Mouse (Mus musculus) embryonic facial prominence, embryonic 12.5 days (tissue): ENCODE measurements around the gene Cltb. TPM values are rescaled to one million over a fixed set of nuclear protein-coding genes. Genes with fewer than 3 reads are reported as not detected.
"Not testable (repeated sequence)": the region's sequence is repeated elsewhere in the genome, so short reads cannot be mapped to it uniquely, and the experiment has no call there.

Experiments
- ATAC-seq: fragments of 200-750 bp; cut with Nextera tagmentation; 2 replicates; pipeline ENCODE4 v1.8.0; 2017; ENCODE audit not compliant: insufficient number of reproducible peaks, insufficient read depth, low FRiP score, low TSS enrichment
- H3K27ac ChIP-seq: fragments of 300-500 bp; sonication (generic); 2 replicates; pipeline ENCODE4 v1.5.1; 2016; ENCODE audit warnings: mild to moderate bottlenecking
- H3K27me3 ChIP-seq: fragments of 300-500 bp; sonication (generic); 2 replicates; pipeline ENCODE4 v1.6.1; 2016; ENCODE audit warnings: mild to moderate bottlenecking, moderate library complexity
- H3K36me3 ChIP-seq: fragments of 300-500 bp; sonication (generic); 2 replicates; pipeline ENCODE4 v1.6.1; 2016; ENCODE audit warnings: mild to moderate bottlenecking
- H3K4me1 ChIP-seq: fragments of 300-500 bp; sonication (generic); 2 replicates; pipeline ENCODE4 v1.6.1; 2016
- H3K4me2 ChIP-seq: fragments of 300-500 bp; sonication (generic); replicated peaks from 2 replicates; pipeline ENCODE4 v1.6.1; 2016; ENCODE audit warnings: mild to moderate bottlenecking, moderate library complexity
- H3K4me3 ChIP-seq: fragments of 300-500 bp; sonication (generic); 2 replicates; pipeline ENCODE4 v1.5.1; 2016; ENCODE audit warnings: mild to moderate bottlenecking
- H3K9ac ChIP-seq: fragments of 300-500 bp; sonication (generic); 2 replicates; pipeline ENCODE4 v1.6.1; 2016; ENCODE audit warnings: mild to moderate bottlenecking, moderate library complexity
- H3K9me3 ChIP-seq: fragments of 300-500 bp; sonication (generic); 2 replicates; pipeline ENCODE4 v1.6.1; 2016; ENCODE audit warnings: mild to moderate bottlenecking, moderate library complexity
- WGBS: fragments of 180-500 bp; shearing (Covaris S2); methylation state at CpG from one replicate; pipeline ENCODE4 v1.1.7; 2016; 5-methylcytosine and 5-hydroxymethylcytosine counted together
- polyA plus RNA-seq: library from polyadenylated mRNA; unstranded; fragments of >200 nt; fragmentation: Nextera tagmentation; extraction: Ambion mirVana; gene quantifications from 2 replicates; pipeline ENCODE4 v1.2.1, GENCODE M21; 2016

The Cltb gene
- polyA plus RNA-seq = 27.5 and 28.0 TPM in 2 replicates

GRCm38 (mm10) chr13:54610972-54611754 lies at the start of gene Cltb:
Gene Cltb, minus strand, starts transcription at chr13:54611344.
- H3K36me3 ChIP-seq = no peaks in the 10 kb centered on the region
- peaks cover 15% of the 10 kb centered on the region; the same call in 1 of the 2 replicates for H3K27me3 ChIP-seq
- H3K4me3 ChIP-seq = peak within 1 kb of the TSS; percentile 59
- ATAC-seq = no peak
- 2% methylated on average over 66 of the region's 66 CpGs for WGBS
- no peaks in the 10 kb centered on the region for H3K9me3 ChIP-seq
- 0 out of 2 replicates have a peak, but pooled peaks cover 12% of the 10 kb centered on the region for H3K4me1 ChIP-seq
- H3K4me2 ChIP-seq = peak within 1 kb of the TSS; percentile 97
- H3K9ac ChIP-seq = peak within 1 kb of the TSS; percentile 73
- H3K27ac ChIP-seq = no peak within 1 kb of the TSS; the same call in 1 of the 2 replicates

- ATAC-seq = no peak
- H3K36me3 ChIP-seq = peaks cover 68% of the 10 kb centered on the region
- no peak overlapping the region for H3K4me3 ChIP-seq
- H3K27ac ChIP-seq = no peak overlapping the region
- H3K27me3 ChIP-seq = no peaks in the 10 kb centered on the region
- no peaks in the 10 kb centered on the region for H3K4me1 ChIP-seq
- no peaks in the 10 kb centered on the region for H3K9me3 ChIP-seq
- no peak overlapping the region for H3K9ac ChIP-seq
- H3K4me2 ChIP-seq = no peak overlapping the region
- WGBS = 48% methylated on average over 5 of the region's 5 CpGs
These were observed 49.7 kb upstream of the Cltb start for GRCm38 (mm10) chr13:54660877-54661276.

- H3K27ac ChIP-seq = no peak overlapping the region
- no peak for ATAC-seq
- no peak overlapping the region for H3K4me2 ChIP-seq
- H3K9me3 ChIP-seq = no peaks in the 10 kb centered on the region
- H3K27me3 ChIP-seq = no peaks in the 10 kb centered on the region
- no peak overlapping the region for H3K9ac ChIP-seq
- H3K36me3 ChIP-seq = peaks cover 96% of the 10 kb centered on the region
- H3K4me3 ChIP-seq = no peak overlapping the region
- H3K4me1 ChIP-seq = no peaks in the 10 kb centered on the region
- 92% methylated on average over 3 of the region's 3 CpGs for WGBS
These were observed 39.3 kb upstream of the Cltb start for GRCm38 (mm10) chr13:54650461-54650860.

GRCm38 (mm10) chr13:54635011-54635410 lies 23.9 kb upstream of the Cltb start:
- no peaks in the 10 kb centered on the region for H3K4me1 ChIP-seq
- no peak overlapping the region for H3K27ac ChIP-seq
- H3K9me3 ChIP-seq = no peaks in the 10 kb centered on the region
- H3K9ac ChIP-seq = no peak overlapping the region
- 97% methylated on average over 3 of the region's 3 CpGs for WGBS
- no peak overlapping the region for H3K4me2 ChIP-seq
- no peaks in the 10 kb centered on the region for H3K27me3 ChIP-seq
- no peak overlapping the region for H3K4me3 ChIP-seq
- ATAC-seq = no peak
- peaks cover 27% of the 10 kb centered on the region for H3K36me3 ChIP-seq

- ATAC-seq = no peak
- 0 out of 2 replicates have a peak, but pooled peaks cover 11% of the 10 kb centered on the region for H3K36me3 ChIP-seq
- WGBS = 75% methylated on average over 3 of the region's 3 CpGs
These were observed 21.7 kb upstream of the Cltb start for GRCm38 (mm10) chr13:54632731-54633277.

GRCm38 (mm10) chr13:54629128-54629527 lies 18.0 kb upstream of the Cltb start:
- Histone ChIP-seq H3K9me3 (no peaks in the 10 kb centered on the region), H3K27me3 (no peaks in the 10 kb centered on the region), H3K4me2 (no peak overlapping the region), H3K9ac (no peak overlapping the region), H3K36me3 (peaks cover 5% of the 10 kb centered on the region; the same call in 1 of the 2 replicates), H3K4me1 (0 out of 2 replicates have a peak, but pooled peaks cover 2% of the 10 kb centered on the region), H3K4me3 (no peak overlapping the region), H3K27ac (no peak overlapping the region)
- WGBS = 85% methylated on average over 4 of the region's 4 CpGs
- ATAC-seq = no peak

More at GRCm38 (mm10) chr13:54632731-54633277, 21.7 kb upstream of the Cltb start:
- Histone ChIP-seq H3K27ac (no peak overlapping the region), H3K4me1 (no peaks in the 10 kb centered on the region), H3K9ac (no peak overlapping the region), H3K4me3 (no peak overlapping the region), H3K9me3 (no peaks in the 10 kb centered on the region), H3K27me3 (no peaks in the 10 kb centered on the region), H3K4me2 (no peak overlapping the region)

- Histone ChIP-seq H3K27me3 (no peaks in the 10 kb centered on the region), H3K4me2 (peak overlapping the region; percentile 83), H3K4me3 (peak overlapping the region; percentile 98), H3K9ac (peak overlapping the region; percentile 92), H3K36me3 (no peaks in the 10 kb centered on the region; the same call in 1 of the 2 replicates), H3K4me1 (peaks cover 13% of the 10 kb centered on the region), H3K9me3 (no peaks in the 10 kb centered on the region), H3K27ac (peak overlapping the region; percentile 86)
- 0 out of 2 replicates have a peak, but pooled peaks have one; percentile 38 for ATAC-seq
- WGBS = 1% methylated on average over 27 of the region's 27 CpGs
These were observed 10.9 kb upstream of the Cltb start for GRCm38 (mm10) chr13:54621960-54622521.

- peak within 1 kb of the TSS; percentile 86 for H3K27ac ChIP-seq
- WGBS = 12% methylated on average over 44 of the region's 44 CpGs
- H3K9ac ChIP-seq = peak within 1 kb of the TSS; percentile 92
- H3K4me2 ChIP-seq = peak within 1 kb of the TSS; percentile 83
- ATAC-seq = peak; percentile 96
- peaks cover 13% of the 10 kb centered on the region for H3K4me1 ChIP-seq
- H3K27me3 ChIP-seq = no peaks in the 10 kb centered on the region
- H3K4me3 ChIP-seq = peak within 1 kb of the TSS; percentile 98
- no peaks in the 10 kb centered on the region for H3K36me3 ChIP-seq
- H3K9me3 ChIP-seq = no peaks in the 10 kb centered on the region
These were observed 10.2 kb upstream of the Cltb start, which contains the start of gene Faf2 for GRCm38 (mm10) chr13:54621155-54621932. Gene Faf2, plus strand, starts transcription at chr13:54621784.

- WGBS = 67% methylated on average over 6 of the region's 6 CpGs
These were observed 5.9 kb upstream of the Cltb start for GRCm38 (mm10) chr13:54616998-54617397.

GRCm38 (mm10) chr13:54616307-54616706 lies 5.2 kb upstream of the Cltb start:
- ATAC-seq = no peak
- H3K4me2 ChIP-seq = no peak overlapping the region
- no peak overlapping the region for H3K4me3 ChIP-seq
- H3K27ac ChIP-seq = no peak overlapping the region
- 84% methylated on average over 8 of the region's 8 CpGs for WGBS
- no peaks in the 10 kb centered on the region for H3K36me3 ChIP-seq
- no peaks in the 10 kb centered on the region for H3K9me3 ChIP-seq
- H3K4me1 ChIP-seq = no peaks in the 10 kb centered on the region
- no peak overlapping the region for H3K9ac ChIP-seq
- H3K27me3 ChIP-seq = no peaks in the 10 kb centered on the region

More at GRCm38 (mm10) chr13:54616998-54617397, 5.9 kb upstream of the Cltb start:
- H3K36me3 ChIP-seq = no peaks in the 10 kb centered on the region
- H3K4me1 ChIP-seq = no peaks in the 10 kb centered on the region
- H3K9ac ChIP-seq = no peak overlapping the region
- no peaks in the 10 kb centered on the region for H3K27me3 ChIP-seq
- no peaks in the 10 kb centered on the region for H3K9me3 ChIP-seq
- H3K4me3 ChIP-seq = no peak overlapping the region
- ATAC-seq = no peak
- H3K27ac ChIP-seq = no peak overlapping the region
- H3K4me2 ChIP-seq = no peak overlapping the region

- H3K9ac ChIP-seq, ATAC-seq, H3K27ac ChIP-seq, H3K4me2 ChIP-seq, H3K36me3 ChIP-seq, H3K4me3 ChIP-seq, H3K9me3 ChIP-seq: not testable (repeated sequence)
- WGBS = 90% methylated on average over 8 of the region's 8 CpGs
- Histone ChIP-seq H3K4me1 (0 out of 2 replicates have a peak, but pooled peaks cover 12% of the 10 kb centered on the region), H3K27me3 (peaks cover 15% of the 10 kb centered on the region; the same call in 1 of the 2 replicates)
These were observed 2.0 kb upstream of the Cltb start for GRCm38 (mm10) chr13:54613141-54613540.
